Mouse (Mus musculus) hindbrain, postnatal 0 days (tissue): ENCODE measurements at regions not wholly inside any gene's neighbourhood (a gene's known extent, or its start where the extent isn't known, plus 50 kb on each side); places are given as distances from the start of the nearest gene placed in this dataset.

Source experiments
- ATAC-seq: fragments of 200-750 bp; cut with Nextera tagmentation; 2 replicates; pipeline ENCODE4 v1.8.0; 2017; ENCODE audit warnings: mild to moderate bottlenecking, moderate TSS enrichment, moderate library complexity
- DNase-seq: peaks from one replicate; pipeline ENCODE4 v3.0.0-alpha.2; 2015; ENCODE audit warnings: low spot score
- H3K27ac ChIP-seq: fragments of 300-500 bp; sonication (generic); 2 replicates; pipeline ENCODE4 v1.5.1; 2014; ENCODE audit warnings: mild to moderate bottlenecking
- H3K27me3 ChIP-seq: fragments of 300-500 bp; sonication (generic); 2 replicates; pipeline ENCODE4 v1.6.1; 2014; ENCODE audit warnings: low read length, mixed read lengths; ENCODE audit not compliant: insufficient read depth
- H3K36me3 ChIP-seq: fragments of 300-500 bp; sonication (generic); 2 replicates; pipeline ENCODE4 v1.6.1; 2014; ENCODE audit warnings: low read length, mixed read lengths; ENCODE audit not compliant: insufficient read depth
- H3K4me1 ChIP-seq: fragments of 300-500 bp; sonication (generic); 2 replicates; pipeline ENCODE4 v1.6.1; 2014; ENCODE audit warnings: antibody characterized with exemption, low read length, mixed read lengths; ENCODE audit not compliant: insufficient read depth
- H3K4me2 ChIP-seq: fragments of 300-500 bp; sonication (generic); 2 replicates; pipeline ENCODE4 v1.6.1; 2014; ENCODE audit warnings: low read depth, mild to moderate bottlenecking, low read length, moderate library complexity, mixed read lengths
- H3K4me3 ChIP-seq: fragments of 300-500 bp; sonication (generic); 2 replicates; pipeline ENCODE4 v1.5.1; 2014; ENCODE audit warnings: low read length
- H3K9ac ChIP-seq: fragments of 300-500 bp; sonication (generic); replicated peaks from 2 replicates; pipeline ENCODE4 v1.6.1; 2014; ENCODE audit warnings: mild to moderate bottlenecking, low read length, moderate library complexity, mixed read lengths
- H3K9me3 ChIP-seq: fragments of 300-500 bp; sonication (generic); 2 replicates; pipeline ENCODE4 v1.6.1; 2016; ENCODE audit warnings: low read length, mixed read lengths
- CTCF ChIP-seq: IDR thresholded peaks from 2 replicates; pipeline ENCODE4 v1.5.1; 2016; ENCODE audit warnings: antibody characterized with exemption, control low read depth, low read depth
- WGBS: fragments of 180-500 bp; shearing (Covaris S2); extraction: QIAGEN DNeasy Blood & Tissue Kit; methylation state at CpG from one replicate; pipeline ENCODE4 v1.1.7; 2014; 5-methylcytosine and 5-hydroxymethylcytosine counted together

- Histone ChIP-seq H3K27ac (no peak overlapping the region), H3K4me1 (peaks cover 5% of the 10 kb centered on the region; the same call in 1 of the 2 replicates), H3K36me3 (no peaks in the 10 kb centered on the region), H3K4me3 (no peak overlapping the region), H3K9me3 (no peaks in the 10 kb centered on the region), H3K4me2 (no peak overlapping the region), H3K27me3 (no peaks in the 10 kb centered on the region), H3K9ac (no peak overlapping the region)
- 29% methylated on average over 6 of the region's 6 CpGs for WGBS
- no peak for TF ChIP-seq CTCF
- DNase-seq (no peak), ATAC-seq (no peak)
These were observed 125.7 kb downstream of the Plpp3 start for GRCm38 (mm10) chr4:105282681-105283462.

- WGBS = 97% methylated on average over 5 of the region's 5 CpGs
- Histone ChIP-seq H3K36me3 (no peaks in the 10 kb centered on the region), H3K9ac (no peak overlapping the region), H3K27me3 (no peaks in the 10 kb centered on the region), H3K9me3 (no peaks in the 10 kb centered on the region), H3K4me2 (no peak overlapping the region), H3K4me3 (no peak overlapping the region), H3K27ac (no peak overlapping the region), H3K4me1 (peaks cover 5% of the 10 kb centered on the region; the same call in 1 of the 2 replicates)
- DNase-seq = no peak
- no peak for ATAC-seq
- no peak for TF ChIP-seq CTCF
These were observed 128.4 kb downstream of the Plpp3 start for GRCm38 (mm10) chr4:105285431-105286013.

- Histone ChIP-seq H3K9me3 (no peaks in the 10 kb centered on the region), H3K27ac (no peak overlapping the region), H3K4me2 (no peak overlapping the region), H3K4me3 (no peak overlapping the region), H3K27me3 (no peaks in the 10 kb centered on the region), H3K36me3 (no peaks in the 10 kb centered on the region), H3K9ac (no peak overlapping the region), H3K4me1 (peaks cover 5% of the 10 kb centered on the region; the same call in 1 of the 2 replicates)
- DNase-seq = no peak
- ATAC-seq = no peak
- TF ChIP-seq CTCF = no peak
- 82% methylated on average over 6 of the region's 6 CpGs for WGBS
These were observed 129.2 kb downstream of the Plpp3 start for GRCm38 (mm10) chr4:105286299-105286698.

- H3K4me1 ChIP-seq = peaks cover 5% of the 10 kb centered on the region; the same call in 1 of the 2 replicates
- WGBS = 80% methylated on average over 10 of the region's 10 CpGs
- TF ChIP-seq CTCF = no peak
- no peak overlapping the region for H3K4me3 ChIP-seq
- DNase-seq = no peak
- H3K9ac ChIP-seq = no peak overlapping the region
- H3K36me3 ChIP-seq = no peaks in the 10 kb centered on the region
- no peak overlapping the region for H3K4me2 ChIP-seq
- H3K9me3 ChIP-seq = no peaks in the 10 kb centered on the region
- no peaks in the 10 kb centered on the region for H3K27me3 ChIP-seq
- no peak overlapping the region for H3K27ac ChIP-seq
- ATAC-seq = no peak
These were observed 129.7 kb downstream of the Plpp3 start for GRCm38 (mm10) chr4:105286809-105287208.

GRCm38 (mm10) chr4:105287419-105287818 lies 130.3 kb downstream of the Plpp3 start:
- TF ChIP-seq CTCF = no peak
- H3K9me3 ChIP-seq = no peaks in the 10 kb centered on the region
- H3K4me2 ChIP-seq = no peak overlapping the region
- no peaks in the 10 kb centered on the region for H3K27me3 ChIP-seq
- WGBS = 51% methylated on average over 7 of the region's 7 CpGs
- H3K4me3 ChIP-seq = no peak overlapping the region
- H3K4me1 ChIP-seq = peaks cover 2% of the 10 kb centered on the region; the same call in 1 of the 2 replicates
- H3K9ac ChIP-seq = no peak overlapping the region
- no peak for ATAC-seq
- DNase-seq = no peak
- no peaks in the 10 kb centered on the region for H3K36me3 ChIP-seq
- H3K27ac ChIP-seq = no peak overlapping the region

GRCm38 (mm10) chr4:105289635-105290034 lies 132.5 kb downstream of the Plpp3 start:
- ATAC-seq (no peak), DNase-seq (no peak)
- H3K9me3 ChIP-seq = no peaks in the 10 kb centered on the region
- no peak for TF ChIP-seq CTCF
- no peak overlapping the region for H3K4me2 ChIP-seq
- no peaks in the 10 kb centered on the region for H3K27me3 ChIP-seq
- H3K9ac ChIP-seq = no peak overlapping the region
- H3K4me1 ChIP-seq = no peaks in the 10 kb centered on the region
- no peak overlapping the region for H3K4me3 ChIP-seq
- H3K36me3 ChIP-seq = no peaks in the 10 kb centered on the region
- H3K27ac ChIP-seq = no peak overlapping the region
- WGBS = 64% methylated on average over 4 of the region's 4 CpGs
